Mouse (Mus musculus): ENCODE data around the gene Cdkal1.

DNA sequence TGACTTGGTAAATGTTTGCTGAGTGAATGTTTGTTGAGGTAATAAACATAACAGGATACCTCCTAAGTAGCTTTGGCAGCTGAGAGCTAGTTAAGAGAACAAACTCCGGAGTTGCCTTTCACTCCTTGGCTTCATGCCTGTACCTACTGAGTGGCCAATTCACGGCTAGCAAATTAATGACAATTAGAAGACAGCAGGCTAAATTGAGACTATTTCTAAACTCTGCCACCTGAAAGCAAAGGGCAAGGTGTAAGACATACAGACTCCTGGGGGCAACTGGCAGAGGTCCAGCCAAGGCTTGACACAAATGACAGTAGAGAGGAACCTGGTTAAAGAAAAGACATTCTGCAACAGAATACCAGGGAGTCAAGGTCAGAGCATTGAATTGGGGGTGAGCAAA lies 457.0 kb downstream of the Cdkal1 start:
- TF ChIP-seq CTCF (IDR thresholded peaks at IDR 0.05): no peak
- no peak for TF ChIP-seq POLR2A (IDR thresholded peaks at IDR 0.05; ENCODE audit: insufficient read depth, low read depth, low read length)
